Mouse (Mus musculus): ENCODE results near the gene Col9a1. TPM values are rescaled to one million over a fixed set of nuclear protein-coding genes. Genes with fewer than 3 reads are reported as not detected.

The Col9a1 gene
- polyA plus RNA-seq, 1 experiment from 2014 or later, result not detected

- H3K4me3 ChIP-seq (ENCODE audit: inconsistent target), result no peak overlapping the region
- no peaks in the 10 kb centered on the region for H3K79me2 ChIP-seq (ENCODE audit: inconsistent target)
- no peaks in the 10 kb centered on the region for H3K36me3 ChIP-seq (ENCODE audit: inconsistent target)
- H3K27ac ChIP-seq, result no peak overlapping the region
- WGBS (ENCODE audit: missing documents), result 81% methylated on average over 11 of the region's 11 CpGs
Measured at GRCm38 (mm10) chr1:24186964-24187363, 9.6 kb downstream of the Col9a1 start.

- Histone ChIP-seq H3K79me2 (ENCODE audit: inconsistent target) (no peaks in the 10 kb centered on the region), H3K4me3 (ENCODE audit: inconsistent target) (no peak overlapping the region), H3K36me3 (ENCODE audit: inconsistent target) (no peaks in the 10 kb centered on the region), H3K27ac (no peak overlapping the region)
- WGBS (ENCODE audit: missing documents), result 92% methylated on average over 4 of the region's 4 CpGs
Measured at GRCm38 (mm10) chr1:24191668-24192067, 14.3 kb downstream of the Col9a1 start.

GRCm38 (mm10) chr1:24194111-24194510 is 16.7 kb downstream of the Col9a1 start:
- Histone ChIP-seq H3K36me3 (ENCODE audit: inconsistent target) (no peaks in the 10 kb centered on the region), H3K27ac (no peak overlapping the region), H3K4me3 (ENCODE audit: inconsistent target) (no peak overlapping the region), H3K79me2 (ENCODE audit: inconsistent target) (no peaks in the 10 kb centered on the region)
- WGBS (ENCODE audit: missing documents), result 34% methylated on average over 4 of the region's 4 CpGs

GRCm38 (mm10) chr1:24195070-24195840 is 17.8 kb downstream of the Col9a1 start:
- no peaks in the 10 kb centered on the region for H3K79me2 ChIP-seq (ENCODE audit: inconsistent target)
- WGBS (ENCODE audit: missing documents), result 72% methylated on average over 12 of the region's 12 CpGs
- H3K4me3 ChIP-seq (ENCODE audit: inconsistent target), result no peak overlapping the region
- no peak overlapping the region for H3K27ac ChIP-seq
- no peaks in the 10 kb centered on the region for H3K36me3 ChIP-seq (ENCODE audit: inconsistent target)

GRCm38 (mm10) chr1:24195951-24196517 is 18.6 kb downstream of the Col9a1 start:
- H3K79me2 ChIP-seq (ENCODE audit: inconsistent target), result no peaks in the 10 kb centered on the region
- no peaks in the 10 kb centered on the region for H3K36me3 ChIP-seq (ENCODE audit: inconsistent target)
- WGBS (ENCODE audit: missing documents), result 67% methylated on average over 3 of the region's 3 CpGs
- no peak overlapping the region for H3K4me3 ChIP-seq (ENCODE audit: inconsistent target)
- H3K27ac ChIP-seq, result no peak overlapping the region

GRCm38 (mm10) chr1:24211621-24212385 is 34.4 kb downstream of the Col9a1 start:
- H3K79me2 ChIP-seq (ENCODE audit: inconsistent target), result no peaks in the 10 kb centered on the region
- H3K4me3 ChIP-seq (ENCODE audit: inconsistent target), result no peak overlapping the region
- H3K36me3 ChIP-seq (ENCODE audit: inconsistent target), result no peaks in the 10 kb centered on the region
- no peak overlapping the region for H3K27ac ChIP-seq
- WGBS (ENCODE audit: missing documents), result 87% methylated on average over 8 of the region's 9 CpGs

- Histone ChIP-seq H3K36me3 (ENCODE audit: inconsistent target) (no peaks in the 10 kb centered on the region), H3K79me2 (ENCODE audit: inconsistent target) (no peaks in the 10 kb centered on the region), H3K4me3 (ENCODE audit: inconsistent target) (no peak overlapping the region), H3K27ac (no peak overlapping the region)
- WGBS (ENCODE audit: missing documents), result 61% methylated on average over 6 of the region's 6 CpGs
Measured at GRCm38 (mm10) chr1:24219041-24219440, 41.6 kb downstream of the Col9a1 start.

GRCm38 (mm10) chr1:24222231-24222630 is 44.8 kb downstream of the Col9a1 start:
- Histone ChIP-seq H3K27ac (no peak overlapping the region), H3K4me3 (ENCODE audit: inconsistent target) (no peak overlapping the region), H3K36me3 (ENCODE audit: inconsistent target) (no peaks in the 10 kb centered on the region), H3K79me2 (ENCODE audit: inconsistent target) (no peaks in the 10 kb centered on the region)
- 97% methylated on average over 2 of the region's 2 CpGs for WGBS (ENCODE audit: missing documents)

GRCm38 (mm10) chr1:24222981-24223612 is 45.7 kb downstream of the Col9a1 start:
- no peaks in the 10 kb centered on the region for H3K79me2 ChIP-seq (ENCODE audit: inconsistent target)
- H3K4me3 ChIP-seq (ENCODE audit: inconsistent target), result no peak overlapping the region
- 91% methylated on average over 8 of the region's 8 CpGs for WGBS (ENCODE audit: missing documents)
- no peak overlapping the region for H3K27ac ChIP-seq
- no peaks in the 10 kb centered on the region for H3K36me3 ChIP-seq (ENCODE audit: inconsistent target)

GRCm38 (mm10) chr1:24225825-24226526 is 48.6 kb downstream of the Col9a1 start:
- no peaks in the 10 kb centered on the region for H3K36me3 ChIP-seq (ENCODE audit: inconsistent target)
- no peaks in the 10 kb centered on the region for H3K79me2 ChIP-seq (ENCODE audit: inconsistent target)
- no peak overlapping the region for H3K27ac ChIP-seq
- no peak overlapping the region for H3K4me3 ChIP-seq (ENCODE audit: inconsistent target)
- WGBS (ENCODE audit: missing documents), result 88% methylated on average over 4 of the region's 4 CpGs

- H3K79me2 ChIP-seq (ENCODE audit: inconsistent target), result no peaks in the 10 kb centered on the region
- H3K36me3 ChIP-seq (ENCODE audit: inconsistent target), result no peaks in the 10 kb centered on the region
- no peak overlapping the region for H3K27ac ChIP-seq
- WGBS (ENCODE audit: missing documents), result 85% methylated on average over 6 of the region's 6 CpGs
- no peak overlapping the region for H3K4me3 ChIP-seq (ENCODE audit: inconsistent target)
Measured at GRCm38 (mm10) chr1:24226941-24227711, 49.7 kb downstream of the Col9a1 start.

- H3K36me3 ChIP-seq (ENCODE audit: inconsistent target), result no peaks in the 10 kb centered on the region
- no peaks in the 10 kb centered on the region for H3K79me2 ChIP-seq (ENCODE audit: inconsistent target)
- no peak overlapping the region for H3K27ac ChIP-seq
- 100% methylated on average over 1 of the region's 1 CpGs for WGBS (ENCODE audit: missing documents)
- H3K4me3 ChIP-seq (ENCODE audit: inconsistent target), result no peak overlapping the region
Measured at GRCm38 (mm10) chr1:24229552-24229951, 52.1 kb downstream of the Col9a1 start.

- H3K27ac ChIP-seq, result no peak overlapping the region
- no peak overlapping the region for H3K4me3 ChIP-seq (ENCODE audit: inconsistent target)
- 76% methylated on average over 6 of the region's 8 CpGs for WGBS (ENCODE audit: missing documents)
- H3K79me2 ChIP-seq (ENCODE audit: inconsistent target), result no peaks in the 10 kb centered on the region
- no peaks in the 10 kb centered on the region for H3K36me3 ChIP-seq (ENCODE audit: inconsistent target)
Measured at GRCm38 (mm10) chr1:24230428-24230827, 53.0 kb downstream of the Col9a1 start.
